Mouse (Mus musculus): ENCODE results near the gene Gm8247. TPM values are rescaled to one million over a fixed set of nuclear protein-coding genes. Genes with fewer than 3 reads are reported as not detected.

Gm8247 gene
- polyA plus RNA-seq (2014; fragmentation: Illumina TruSeq; extraction: RNeasy Lipid Tissue Mini Kit (QIAGEN cat#74804); ENCODE audit: low read depth, low replicate concordance), result 4.3 TPM

DNA sequence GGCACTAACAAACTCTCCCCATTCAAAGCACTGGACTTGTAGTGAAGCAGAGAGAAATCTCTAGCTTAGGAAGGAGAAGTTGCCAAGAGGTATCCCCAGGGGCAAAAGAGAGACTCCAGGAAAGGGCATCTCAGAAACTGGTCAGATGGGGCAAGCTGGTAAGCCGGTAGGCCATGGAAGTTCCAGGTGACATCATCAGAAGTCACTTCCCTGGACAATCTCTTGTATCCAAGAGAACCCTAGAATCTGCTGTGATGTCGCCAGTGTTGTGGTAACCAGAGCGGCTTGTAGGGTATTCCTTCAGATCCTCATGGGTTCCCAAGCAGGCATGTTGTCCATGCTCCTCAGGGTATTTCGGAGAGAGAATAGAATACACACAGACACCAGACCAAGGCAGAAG, at the start of gene Gm8247:
Gene Gm8247, plus strand, starts transcription at position 301 of the 400 bp plus-strand sequence.

DNA sequence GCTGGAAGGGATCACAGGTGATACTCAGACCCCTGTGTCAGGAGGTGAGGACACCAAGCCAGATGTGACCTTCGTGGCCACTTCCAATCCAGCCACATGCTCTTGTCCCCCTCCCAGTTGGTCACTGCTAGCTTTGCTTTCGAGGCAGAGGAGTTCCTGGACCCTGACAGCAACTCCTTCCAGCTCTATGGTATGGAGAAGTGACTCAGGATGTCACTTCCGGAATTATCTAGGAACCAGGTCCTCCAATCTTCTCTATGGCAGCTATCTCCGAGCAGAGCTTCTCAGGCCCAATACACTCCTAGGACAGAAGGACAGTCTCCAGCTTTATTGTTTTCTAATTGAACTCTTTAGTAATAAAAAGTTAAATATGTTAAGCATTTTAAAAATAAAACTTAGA, 44.8 kb downstream of the Gm8247 start, which contains the start of gene Gm5624:
Gene Gm5624, minus strand, starts transcription at position 202 of the 400 bp plus-strand sequence.

Other genes with a start within 250 kb of the Gm8247 start
- 43.9 TPM for gene Gm5930, start 244.6 kb upstream of the Gm8247 start, polyA plus RNA-seq (2014; fragmentation: Illumina TruSeq; extraction: RNeasy Lipid Tissue Mini Kit (QIAGEN cat#74804); ENCODE audit: low read depth, low replicate concordance)
- 4.4 TPM for gene Gm8229, start 217.8 kb upstream of the Gm8247 start, polyA plus RNA-seq (2014; fragmentation: Illumina TruSeq; extraction: RNeasy Lipid Tissue Mini Kit (QIAGEN cat#74804); ENCODE audit: low read depth, low replicate concordance)
- 13.7 TPM for gene Gm3371, start 172.5 kb upstream of the Gm8247 start, polyA plus RNA-seq (2014; fragmentation: Illumina TruSeq; extraction: RNeasy Lipid Tissue Mini Kit (QIAGEN cat#74804); ENCODE audit: low read depth, low replicate concordance)
- 4.9 TPM for gene Gm8232, start 149.5 kb upstream of the Gm8247 start, polyA plus RNA-seq (2014; fragmentation: Illumina TruSeq; extraction: RNeasy Lipid Tissue Mini Kit (QIAGEN cat#74804); ENCODE audit: low read depth, low replicate concordance)
- gene BC061237, start 90.7 kb upstream of the Gm8247 start, polyA plus RNA-seq (2014; fragmentation: Illumina TruSeq; extraction: RNeasy Lipid Tissue Mini Kit (QIAGEN cat#74804); ENCODE audit: low read depth, low replicate concordance), result 287 TPM
- gene Gm17093, start 64.9 kb upstream of the Gm8247 start, polyA plus RNA-seq (2014; fragmentation: Illumina TruSeq; extraction: RNeasy Lipid Tissue Mini Kit (QIAGEN cat#74804); ENCODE audit: low read depth, low replicate concordance), result not detected
- 31.5 TPM for gene Gm5624, start 44.8 kb downstream of the Gm8247 start, polyA plus RNA-seq (2014; fragmentation: Illumina TruSeq; extraction: RNeasy Lipid Tissue Mini Kit (QIAGEN cat#74804); ENCODE audit: low read depth, low replicate concordance)
- gene Gm8257, start 123.3 kb downstream of the Gm8247 start, polyA plus RNA-seq (2014; fragmentation: Illumina TruSeq; extraction: RNeasy Lipid Tissue Mini Kit (QIAGEN cat#74804); ENCODE audit: low read depth, low replicate concordance), result 9.5 TPM
- 8.8 TPM for gene Gm8267, start 167.2 kb downstream of the Gm8247 start, polyA plus RNA-seq (2014; fragmentation: Illumina TruSeq; extraction: RNeasy Lipid Tissue Mini Kit (QIAGEN cat#74804); ENCODE audit: low read depth, low replicate concordance)